Mouse (Mus musculus) olfactory bulb, adult 2 months (tissue): ENCODE measurements around the gene Fbxl3. TPM values are rescaled to one million over a fixed set of nuclear protein-coding genes. Genes with fewer than 3 reads are reported as not detected.

Experiments used
- H3K27ac ChIP-seq: fragments of 200-500 bp; 2 replicates; pipeline ENCODE4 v1.5.1; 2012; ENCODE audit warnings: low read depth, low read length; ENCODE audit not compliant: insufficient read depth
- H3K4me1 ChIP-seq: fragments of 200-500 bp; 2 replicates; pipeline ENCODE4 v1.6.1; 2012; ENCODE audit warnings: low read length; ENCODE audit not compliant: control insufficient read depth, insufficient read depth
- H3K4me3 ChIP-seq: fragments of 200-500 bp; 2 replicates; pipeline ENCODE4 v1.5.1; 2012; ENCODE audit warnings: mild to moderate bottlenecking, low read depth, low read length, moderate library complexity; ENCODE audit not compliant: insufficient read depth
- CTCF ChIP-seq: fragments of 200-500 bp; IDR thresholded peaks from 2 replicates; pipeline ENCODE4 v1.5.1; 2012; ENCODE audit warnings: low read depth, mild to moderate bottlenecking, low read length, moderate library complexity; ENCODE audit not compliant: insufficient read depth
- POLR2A ChIP-seq: fragments of 200-500 bp; IDR thresholded peaks from 2 replicates; pipeline ENCODE4 v1.6.1; 2012; ENCODE audit warnings: mild to moderate bottlenecking, low read depth, low read length, moderate library complexity; ENCODE audit not compliant: insufficient read depth
- WGBS: fragments of 180-500 bp; shearing (Covaris S2); methylation state at CpG from one replicate; pipeline ENCODE4 v1.1.7; 2018; 5-methylcytosine and 5-hydroxymethylcytosine counted together
- polyA plus RNA-seq: library from polyadenylated mRNA; stranded (reverse); fragments of >200 nt; gene quantifications from 2 replicates; pipeline ENCODE4 v1.2.4, GENCODE M21; 2012; ENCODE audit warnings: low replicate concordance; ENCODE audit not compliant: missing spikeins, insufficient read depth, insufficient read length

Fbxl3 gene
- polyA plus RNA-seq, 1 experiment = not detected

DNA sequence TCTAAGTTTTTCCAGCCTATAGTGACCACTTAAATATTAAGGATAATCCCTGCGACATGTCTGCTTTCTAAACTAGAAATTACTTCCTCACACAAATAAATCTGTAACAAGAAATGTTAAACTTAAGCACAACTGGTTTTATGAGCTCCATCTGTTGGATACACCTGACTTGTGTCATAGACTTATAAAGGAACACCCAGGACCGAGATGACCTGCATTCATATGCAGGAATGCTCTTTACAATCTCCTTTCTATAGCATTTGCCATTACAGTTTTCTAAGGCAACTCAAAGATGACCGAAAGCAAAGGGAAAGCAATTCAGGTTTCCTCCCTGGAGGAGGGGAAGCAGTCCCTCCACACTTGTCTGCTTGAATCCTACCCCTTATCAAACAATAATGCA is 6.1 kb downstream of the Fbxl3 start:
- Histone ChIP-seq H3K4me3 (no peak overlapping the region), H3K27ac (no peak overlapping the region), H3K4me1 (peaks cover 5% of the 10 kb centered on the region)
- 86% methylated on average over 3 of the region's 3 CpGs for WGBS
- TF ChIP-seq CTCF (no peak), POLR2A (no peak)

DNA sequence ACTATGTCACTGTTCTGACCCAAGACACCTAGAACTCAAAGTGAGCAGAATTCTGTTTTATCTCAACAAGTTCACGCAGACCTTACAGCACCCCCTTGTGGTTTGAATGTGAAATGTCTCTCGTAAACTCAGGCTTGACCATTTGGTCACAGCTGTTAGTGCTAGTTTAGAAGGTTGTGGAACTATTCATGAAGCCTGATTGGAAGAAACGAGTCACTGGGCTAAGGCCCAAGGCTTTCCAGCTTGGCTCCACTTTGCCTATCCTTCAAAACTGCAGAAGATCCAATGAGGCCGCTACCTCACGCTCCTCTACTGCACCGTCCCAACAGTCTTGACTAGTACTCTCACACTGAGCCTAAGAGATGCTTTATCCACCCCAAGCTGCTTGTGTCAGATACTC is 10.7 kb downstream of the Fbxl3 start:
- TF ChIP-seq POLR2A = no peak
- TF ChIP-seq CTCF = no peak
- H3K4me3 ChIP-seq = no peak overlapping the region
- no peak overlapping the region for H3K27ac ChIP-seq
- peaks cover 5% of the 10 kb centered on the region; the same call in 1 of the 2 replicates for H3K4me1 ChIP-seq
- 68% methylated on average over 6 of the region's 6 CpGs for WGBS

DNA sequence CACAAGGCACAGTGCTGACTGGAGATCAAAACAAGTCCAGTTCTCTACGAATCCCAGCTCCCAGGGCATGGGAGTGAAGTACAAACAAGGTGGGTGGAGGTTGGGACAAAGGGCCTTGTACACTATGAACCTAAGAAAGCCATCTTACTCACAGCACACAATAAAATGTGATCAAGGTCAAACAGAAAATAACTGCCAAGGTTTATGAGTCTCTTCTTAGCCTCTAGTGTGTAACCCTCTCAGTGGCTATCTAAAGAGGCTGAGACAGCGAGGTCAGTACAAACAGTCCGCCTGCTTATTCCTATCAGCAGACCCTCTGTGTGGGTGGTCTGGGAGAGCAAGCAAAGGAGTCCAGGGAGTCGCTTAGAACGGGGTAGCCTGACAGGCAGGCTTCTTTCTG is 11.5 kb downstream of the Fbxl3 start:
- no peak for TF ChIP-seq POLR2A
- TF ChIP-seq CTCF = no peak
- 90% methylated on average over 5 of the region's 5 CpGs for WGBS
- H3K27ac ChIP-seq = no peak overlapping the region
- H3K4me3 ChIP-seq = no peak overlapping the region
- peaks cover 5% of the 10 kb centered on the region; the same call in 1 of the 2 replicates for H3K4me1 ChIP-seq

DNA sequence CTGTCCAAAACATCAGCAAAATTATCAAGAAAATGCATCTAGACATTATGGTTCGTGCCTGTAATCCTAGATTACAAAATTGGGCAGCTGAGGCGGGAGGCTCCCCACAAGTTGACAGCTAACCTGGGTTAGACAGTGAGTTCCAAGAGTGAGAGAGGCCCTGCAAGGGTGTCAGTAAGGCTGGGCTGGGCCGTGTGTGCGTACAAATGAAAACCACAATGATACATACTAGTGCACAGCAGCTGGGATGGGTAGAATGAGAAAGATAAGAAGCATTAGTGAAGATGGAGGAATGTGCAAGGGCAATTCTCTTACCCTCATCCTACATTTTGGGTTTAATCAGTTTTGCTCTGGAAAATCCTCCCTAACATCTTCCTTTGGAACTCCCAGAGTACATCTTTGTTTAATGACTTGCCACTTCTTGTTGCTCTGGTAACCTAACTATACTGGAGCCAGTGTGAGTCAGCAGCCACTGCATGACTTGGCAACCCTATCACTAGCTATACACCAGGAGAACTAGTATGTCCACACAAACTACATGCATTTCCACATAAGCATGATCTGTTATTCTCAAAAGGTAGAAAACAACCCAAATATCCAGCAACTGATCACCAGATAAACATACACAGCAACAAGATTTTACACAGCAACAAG is 12.6 kb downstream of the Fbxl3 start:
- 95% methylated on average over 4 of the region's 4 CpGs for WGBS
- no peak overlapping the region for H3K4me3 ChIP-seq
- peaks cover 5% of the 10 kb centered on the region; the same call in 1 of the 2 replicates for H3K4me1 ChIP-seq
- TF ChIP-seq POLR2A (no peak), CTCF (no peak)
- H3K27ac ChIP-seq = no peak overlapping the region

DNA sequence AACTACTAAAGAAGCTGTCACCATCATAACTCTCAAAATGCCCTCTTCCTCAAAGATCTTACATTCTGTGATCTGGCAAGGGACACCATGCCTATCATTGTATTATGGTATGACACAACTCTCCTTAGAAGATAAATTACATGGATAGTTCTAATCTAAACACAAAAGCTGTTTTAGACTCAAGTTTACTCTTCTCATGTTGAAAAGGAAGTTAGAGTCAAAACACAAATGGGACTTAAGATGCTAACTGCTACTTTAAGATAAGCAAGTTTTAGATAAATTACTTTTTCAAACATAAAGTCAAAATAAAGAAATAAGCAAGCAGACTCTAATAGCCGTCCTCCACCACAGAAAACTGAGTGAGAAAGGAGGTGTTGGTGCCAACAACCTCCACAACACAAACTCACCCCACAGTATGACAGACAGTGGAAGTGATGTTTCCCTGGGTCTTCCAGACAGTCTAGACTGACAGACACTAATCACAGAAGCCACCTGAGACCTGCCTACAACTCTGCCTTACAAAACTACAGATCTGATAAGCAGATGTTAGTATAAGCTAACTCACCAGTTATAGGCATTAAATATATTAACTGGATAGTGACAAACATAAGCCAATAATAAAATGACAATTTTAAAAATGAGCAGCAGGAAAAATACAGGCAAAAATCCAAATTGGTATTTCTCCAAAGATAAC is 13.4 kb downstream of the Fbxl3 start:
- TF ChIP-seq CTCF (no peak), POLR2A (no peak)
- 65% methylated on average over 1 of the region's 1 CpGs for WGBS
- peaks cover 5% of the 10 kb centered on the region; the same call in 1 of the 2 replicates for H3K4me1 ChIP-seq
- no peak overlapping the region for H3K27ac ChIP-seq
- H3K4me3 ChIP-seq = no peak overlapping the region

DNA sequence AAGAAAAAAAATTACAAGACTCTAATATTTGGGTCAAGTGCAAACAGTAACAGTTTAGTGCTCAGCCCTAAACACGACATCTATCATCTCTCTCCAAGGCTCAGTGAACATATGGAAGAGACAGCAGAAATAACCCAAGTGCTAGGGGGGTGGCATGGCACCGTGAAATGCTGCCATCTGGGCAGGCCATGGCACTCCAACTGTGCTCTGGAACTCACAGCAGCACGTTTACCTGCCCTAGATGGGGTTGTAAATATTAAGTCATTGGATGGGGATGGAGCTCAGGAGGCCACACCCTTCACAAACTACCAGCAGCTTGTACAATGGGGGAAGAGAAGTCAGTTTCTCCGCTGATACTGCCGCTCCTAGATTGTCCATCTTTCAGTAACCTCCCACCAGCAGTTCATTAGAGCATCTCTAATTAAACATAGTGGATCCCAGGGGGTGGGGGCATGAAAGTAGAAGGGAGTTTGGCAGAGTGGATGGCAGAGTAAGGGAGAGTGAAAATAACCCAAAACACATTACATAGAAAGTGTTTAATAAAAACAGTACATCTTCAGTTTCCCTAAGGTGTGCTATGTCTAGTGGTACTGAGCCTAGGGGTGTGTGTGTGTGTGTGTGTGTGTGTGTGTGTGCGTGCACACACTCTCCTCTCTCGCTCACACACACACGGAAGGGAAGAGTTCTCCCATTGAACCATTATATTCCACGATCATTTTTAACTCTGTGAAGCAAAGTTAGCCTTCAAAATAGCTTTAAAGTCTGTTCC is 20.0 kb downstream of the Fbxl3 start:
- Histone ChIP-seq H3K4me1 (no peaks in the 10 kb centered on the region), H3K4me3 (no peak overlapping the region), H3K27ac (no peak overlapping the region)
- no peak for TF ChIP-seq CTCF
- TF ChIP-seq POLR2A = no peak
- 83% methylated on average over 9 of the region's 9 CpGs for WGBS

DNA sequence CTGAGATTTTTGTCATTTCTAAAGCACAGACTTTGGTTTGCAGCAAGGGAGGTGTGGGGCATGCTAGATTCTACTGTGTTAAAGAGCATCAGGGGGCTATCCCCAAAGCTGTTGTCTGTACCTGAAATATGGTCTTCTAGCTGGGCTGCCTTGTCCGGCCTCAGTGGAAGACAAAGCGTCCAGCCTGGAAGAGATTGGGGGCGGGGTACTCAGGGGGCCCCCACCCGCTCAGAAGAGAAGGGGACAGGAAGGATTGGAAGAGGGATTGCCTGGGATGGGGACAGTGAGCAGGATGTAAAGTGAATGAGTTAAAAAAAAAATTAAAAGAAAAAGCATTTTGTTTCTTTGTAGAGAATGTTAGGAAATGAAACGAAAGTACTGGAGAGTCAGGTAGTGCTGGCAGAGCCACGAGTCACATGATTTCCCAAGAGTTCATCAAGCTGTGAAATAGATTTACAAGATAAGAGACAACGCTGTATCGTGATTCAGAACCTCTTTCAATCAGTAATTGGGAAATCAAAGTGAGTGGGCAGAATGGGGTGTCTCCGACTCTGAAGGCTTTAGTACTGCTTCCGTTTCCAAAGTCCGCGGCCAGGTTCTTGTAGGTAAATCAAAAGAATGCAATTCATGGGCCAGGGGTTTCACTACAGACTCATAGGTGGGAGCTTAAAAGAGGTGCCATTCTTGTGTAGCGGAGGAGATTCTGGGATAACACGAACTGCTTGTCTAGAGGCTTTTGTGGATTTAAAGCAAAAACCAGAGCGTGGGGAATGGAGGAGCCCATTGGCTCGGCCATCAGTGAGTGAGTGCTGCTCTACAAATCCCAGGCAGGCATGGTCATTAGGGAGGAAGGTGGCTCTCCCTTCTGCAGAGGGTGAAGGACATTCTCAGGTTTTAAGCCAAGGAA is 21.1 kb downstream of the Fbxl3 start:
- Histone ChIP-seq H3K4me3 (no peak overlapping the region), H3K4me1 (no peaks in the 10 kb centered on the region), H3K27ac (no peak overlapping the region)
- WGBS = 88% methylated on average over 16 of the region's 16 CpGs
- TF ChIP-seq CTCF (no peak), POLR2A (no peak)

DNA sequence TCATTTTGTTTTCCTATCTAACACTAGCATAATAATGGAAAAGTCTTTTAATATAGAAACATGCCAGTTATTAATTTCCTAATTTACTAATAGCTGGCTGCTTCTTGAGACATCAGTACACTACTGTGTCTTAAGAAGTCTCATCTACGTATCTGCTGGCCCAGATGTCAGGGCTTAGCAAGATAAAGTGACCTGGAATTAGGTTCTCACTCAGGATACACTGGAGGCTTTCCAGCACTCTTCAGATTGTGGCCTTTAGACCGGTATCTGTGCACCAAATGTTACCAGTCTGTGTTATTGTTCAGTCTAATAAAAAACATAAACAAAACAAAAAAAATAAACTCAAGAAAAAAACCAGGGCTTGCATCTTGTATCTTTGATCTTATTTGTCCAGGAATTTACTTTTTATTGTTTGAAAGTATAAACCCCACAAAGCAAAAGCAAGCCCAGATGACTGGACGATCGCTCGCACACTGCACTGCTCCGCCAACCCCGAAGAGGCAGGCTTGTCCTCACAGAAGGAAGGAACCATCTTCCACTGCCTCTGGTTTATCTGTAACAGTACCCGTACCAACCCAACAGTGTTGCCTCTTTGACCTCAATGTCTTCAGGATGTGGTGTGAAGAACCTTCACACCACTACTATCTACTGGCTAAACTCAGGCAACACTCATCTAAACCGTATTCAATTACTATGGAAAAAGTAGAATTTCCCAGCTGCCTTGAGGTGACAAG is 21.9 kb downstream of the Fbxl3 start:
- Histone ChIP-seq H3K27ac (no peak overlapping the region), H3K4me3 (no peak overlapping the region), H3K4me1 (no peaks in the 10 kb centered on the region)
- WGBS = 88% methylated on average over 9 of the region's 9 CpGs
- TF ChIP-seq CTCF (no peak), POLR2A (no peak)
